Mouse (Mus musculus): ENCODE measurements around the gene Mettl27. TPM values are rescaled to one million over a fixed set of nuclear protein-coding genes. Genes with fewer than 3 reads are reported as not detected.

Gene Mettl27
- polyA plus RNA-seq, 1 experiment from 2014 or later = 26.3 TPM

DNA sequence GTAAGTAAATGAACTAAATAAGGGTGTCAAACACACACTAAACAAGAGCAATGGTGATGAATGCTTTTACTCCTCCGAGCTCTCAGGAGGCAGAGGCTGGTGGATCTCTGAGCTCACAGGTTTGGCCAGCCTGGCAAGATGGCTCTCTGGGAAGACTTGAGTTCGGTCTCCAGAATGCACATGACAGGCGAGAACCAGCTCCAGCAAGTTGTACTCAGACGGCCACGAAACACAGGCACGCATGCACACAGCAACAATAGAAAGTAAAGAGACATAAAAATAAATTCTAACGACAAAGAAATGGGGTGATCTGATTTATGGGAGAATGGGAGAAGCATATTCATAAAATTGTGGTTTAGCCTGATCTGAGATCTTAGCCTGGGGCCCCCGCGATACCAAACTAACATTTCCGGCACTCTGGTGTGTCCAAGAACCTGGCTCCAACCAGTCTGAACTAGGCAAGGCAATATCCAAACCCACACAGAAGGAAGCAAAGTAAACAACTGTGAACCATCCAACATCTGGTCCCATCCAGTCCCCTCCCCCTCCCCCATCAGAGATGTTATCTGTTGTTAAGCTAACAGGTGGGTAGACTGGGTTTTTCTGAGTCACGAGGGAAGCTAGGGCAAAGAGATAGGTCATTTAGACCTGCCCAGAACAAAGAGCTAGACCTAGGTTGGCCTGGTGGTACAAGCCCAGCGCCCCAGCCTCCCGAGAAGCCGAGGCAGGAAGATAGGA is 9.5 kb downstream of the Mettl27 start:
- Histone ChIP-seq H3K27ac (ENCODE audit: low read length) (0 out of 2 replicates have a peak overlapping the region, but pooled peaks have one; percentile 15), H3K4me3 (ENCODE audit: low read depth, low read length) (no peak overlapping the region), H3K27me3 (ENCODE audit: control insufficient read depth, insufficient read depth, low read length) (0 out of 2 replicates have a peak, but pooled peaks cover 5% of the 10 kb centered on the region), H3K36me3 (ENCODE audit: control insufficient read depth, insufficient read depth, low read length) (no peaks in the 10 kb centered on the region), H3K9ac (replicated peaks; ENCODE audit: low read depth, low read length) (no peak overlapping the region), H3K4me1 (ENCODE audit: control insufficient read depth, insufficient read depth, low read length) (no peaks in the 10 kb centered on the region; the same call in 1 of the 2 replicates), H3K9me3 (ENCODE audit: control insufficient read depth, low read depth, low read length) (no peaks in the 10 kb centered on the region), H3K4me2 (replicated peaks; ENCODE audit: low read depth, low read length) (no peak overlapping the region)
- no peak for ATAC-seq (ENCODE audit: insufficient number of reproducible peaks, insufficient read depth, low FRiP score, low read depth)
- WGBS = 64% methylated on average over 14 of the region's 14 CpGs

DNA sequence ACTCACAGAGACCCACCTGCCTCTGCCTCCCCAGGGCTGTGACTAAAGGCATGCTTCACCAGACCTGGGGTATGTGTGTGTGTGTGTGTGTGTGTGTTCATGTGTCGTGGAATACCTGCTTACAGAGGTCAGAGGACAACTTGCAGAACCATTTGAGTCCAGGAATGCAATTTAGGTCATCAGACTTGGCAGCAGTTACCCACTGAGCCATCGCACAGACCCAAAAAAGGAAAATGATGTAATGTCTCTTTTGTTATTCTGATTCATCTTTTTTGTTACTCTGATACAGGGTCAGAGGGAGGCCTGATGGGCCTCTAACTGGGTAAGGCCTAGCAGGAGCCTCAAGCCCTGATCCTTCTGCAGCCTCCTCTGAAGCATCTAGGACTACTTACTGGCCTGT is 10.6 kb downstream of the Mettl27 start:
- Histone ChIP-seq H3K4me1 (ENCODE audit: control insufficient read depth, insufficient read depth, low read length) (peaks cover 5% of the 10 kb centered on the region; the same call in 1 of the 2 replicates), H3K9me3 (ENCODE audit: control insufficient read depth, low read depth, low read length) (no peaks in the 10 kb centered on the region), H3K4me3 (ENCODE audit: low read depth, low read length) (no peak overlapping the region), H3K4me2 (replicated peaks; ENCODE audit: low read depth, low read length) (no peak overlapping the region), H3K27me3 (ENCODE audit: control insufficient read depth, insufficient read depth, low read length) (peaks cover 8% of the 10 kb centered on the region; the same call in 1 of the 2 replicates), H3K9ac (replicated peaks; ENCODE audit: low read depth, low read length) (no peak overlapping the region), H3K27ac (ENCODE audit: low read length) (no peak overlapping the region), H3K36me3 (ENCODE audit: control insufficient read depth, insufficient read depth, low read length) (no peaks in the 10 kb centered on the region)
- WGBS = 73% methylated on average over 2 of the region's 2 CpGs
- no peak for ATAC-seq (ENCODE audit: insufficient number of reproducible peaks, insufficient read depth, low FRiP score, low read depth)

DNA sequence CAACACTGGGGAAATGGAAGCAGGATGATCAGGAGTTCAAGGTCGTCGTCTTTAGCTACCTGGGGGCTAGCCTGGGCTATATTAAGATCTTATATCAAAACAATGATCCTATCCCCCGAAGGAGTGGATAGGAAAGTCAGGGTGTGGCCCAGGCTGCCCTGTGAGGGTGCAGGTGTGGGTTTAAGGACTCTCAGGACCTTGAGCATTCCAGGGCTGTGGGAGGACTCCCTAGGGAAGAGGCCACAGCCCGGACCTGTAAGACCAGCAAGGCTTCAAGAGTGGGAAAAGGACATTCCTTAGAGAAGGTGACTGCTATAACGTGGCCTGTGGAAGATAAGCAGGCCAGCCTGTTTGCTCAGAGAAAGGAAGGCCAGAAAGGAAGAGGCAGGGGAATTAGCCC is 12.0 kb downstream of the Mettl27 start:
- no peak for ATAC-seq (ENCODE audit: insufficient number of reproducible peaks, insufficient read depth, low FRiP score, low read depth)
- H3K27ac ChIP-seq (ENCODE audit: low read length) = no peak overlapping the region; the same call in 1 of the 2 replicates

DNA sequence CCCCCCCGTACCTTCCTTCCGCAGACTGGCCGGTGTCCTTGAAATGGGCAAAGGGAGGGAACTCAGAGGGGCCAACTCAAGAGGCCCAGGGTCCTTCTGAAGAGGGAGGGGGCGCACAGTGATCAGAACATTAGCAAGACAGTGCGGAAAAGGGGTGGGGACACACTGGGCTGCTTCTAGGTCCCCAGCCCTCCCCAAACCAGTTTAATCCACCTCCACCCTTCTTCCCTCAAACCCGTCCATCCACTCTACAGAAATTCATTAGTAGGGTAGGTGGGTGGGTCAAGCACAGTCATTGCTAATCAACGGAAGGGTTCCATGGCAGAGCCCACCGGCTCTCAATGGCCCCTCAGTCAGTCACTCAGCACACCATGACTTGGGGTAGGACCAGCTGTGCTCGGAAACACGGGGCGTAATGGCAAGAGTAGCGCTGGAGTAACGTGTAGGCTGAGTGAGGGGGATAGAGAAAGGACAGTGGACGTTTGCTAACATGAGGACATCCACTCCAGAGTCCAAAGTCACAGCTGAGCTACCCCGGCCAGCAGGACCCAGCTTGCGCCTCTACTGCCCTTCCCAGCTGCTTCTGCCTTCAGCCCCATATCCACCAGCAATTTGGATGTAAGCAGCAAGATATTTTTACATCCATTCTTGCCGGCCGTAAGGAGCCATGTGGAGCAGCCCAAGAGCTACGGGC is 13.2 kb downstream of the Mettl27 start:
- no peak for ATAC-seq (ENCODE audit: insufficient number of reproducible peaks, insufficient read depth, low FRiP score, low read depth)

More for the DNA sequence above, 12.0 kb downstream of the Mettl27 start:
- H3K9ac ChIP-seq (replicated peaks; ENCODE audit: low read depth, low read length) = no peak overlapping the region
- no peaks in the 10 kb centered on the region for H3K36me3 ChIP-seq (ENCODE audit: control insufficient read depth, insufficient read depth, low read length)
- H3K4me2 ChIP-seq (replicated peaks; ENCODE audit: low read depth, low read length) = peak overlapping the region; percentile 37
- WGBS = 63% methylated on average over 5 of the region's 5 CpGs
- H3K9me3 ChIP-seq (ENCODE audit: control insufficient read depth, low read depth, low read length) = no peaks in the 10 kb centered on the region
- peaks cover 8% of the 10 kb centered on the region; the same call in 1 of the 2 replicates for H3K27me3 ChIP-seq (ENCODE audit: control insufficient read depth, insufficient read depth, low read length)
- peaks cover 7% of the 10 kb centered on the region; the same call in 1 of the 2 replicates for H3K4me1 ChIP-seq (ENCODE audit: control insufficient read depth, insufficient read depth, low read length)
- H3K4me3 ChIP-seq (ENCODE audit: low read depth, low read length) = peak overlapping the region; percentile 44; the same call in 1 of the 2 replicates

DNA sequence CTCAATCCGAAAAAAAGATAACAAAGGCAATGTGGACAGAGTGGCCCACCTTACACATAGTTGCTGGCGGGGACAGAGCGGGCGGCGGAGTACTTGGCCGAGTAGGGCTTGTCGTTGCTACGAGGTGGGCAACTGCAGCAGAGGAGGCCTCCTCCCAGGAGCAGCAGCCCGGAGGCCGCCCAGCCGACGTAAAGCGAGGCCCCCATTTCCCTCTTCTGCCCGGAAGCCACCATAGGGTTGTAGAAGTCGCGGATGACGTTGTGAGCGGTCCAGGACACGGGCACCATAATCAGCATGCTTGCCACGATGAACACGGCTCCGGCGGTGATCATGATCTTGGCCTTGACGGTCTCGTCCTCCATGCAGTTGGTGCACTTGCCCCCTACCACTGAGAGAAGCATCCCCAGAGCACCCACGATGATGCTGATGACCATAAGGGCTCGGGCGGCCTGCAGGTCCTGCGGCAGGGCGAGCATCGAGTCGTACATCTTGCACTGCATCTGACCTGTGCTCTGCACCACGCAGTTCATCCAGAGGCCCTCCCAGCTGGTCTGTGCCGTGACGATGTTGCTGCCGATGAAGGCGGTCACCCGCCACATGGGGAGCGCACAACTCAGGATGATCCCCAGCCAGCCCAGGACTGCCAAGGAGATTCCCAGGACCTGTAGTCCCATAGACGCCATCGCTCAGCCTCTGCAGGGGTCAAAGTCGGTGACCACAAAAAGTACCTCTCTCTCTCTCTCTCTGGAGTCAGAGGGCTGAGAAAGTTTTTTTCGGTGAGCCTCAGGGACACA is 14.1 kb downstream of the Mettl27 start:
- H3K4me1 ChIP-seq (ENCODE audit: control insufficient read depth, insufficient read depth, low read length) = peaks cover 12% of the 10 kb centered on the region; the same call in 1 of the 2 replicates
- H3K4me3 ChIP-seq (ENCODE audit: low read depth, low read length) = peak overlapping the region; percentile 44
- H3K9me3 ChIP-seq (ENCODE audit: control insufficient read depth, low read depth, low read length) = no peaks in the 10 kb centered on the region
- 22% methylated on average over 43 of the region's 43 CpGs for WGBS
- H3K9ac ChIP-seq (replicated peaks; ENCODE audit: low read depth, low read length) = peak overlapping the region; percentile 64
- peak overlapping the region; percentile 37 for H3K4me2 ChIP-seq (replicated peaks; ENCODE audit: low read depth, low read length)
- H3K36me3 ChIP-seq (ENCODE audit: control insufficient read depth, insufficient read depth, low read length) = no peaks in the 10 kb centered on the region
- peaks cover 8% of the 10 kb centered on the region; the same call in 1 of the 2 replicates for H3K27me3 ChIP-seq (ENCODE audit: control insufficient read depth, insufficient read depth, low read length)
- ATAC-seq (ENCODE audit: insufficient number of reproducible peaks, insufficient read depth, low FRiP score, low read depth) = no peak
- peak overlapping the region; percentile 87 for H3K27ac ChIP-seq (ENCODE audit: low read length)

More for the DNA sequence above, 13.2 kb downstream of the Mettl27 start:
- Histone ChIP-seq H3K27me3 (ENCODE audit: control insufficient read depth, insufficient read depth, low read length) (peaks cover 8% of the 10 kb centered on the region; the same call in 1 of the 2 replicates), H3K4me2 (replicated peaks; ENCODE audit: low read depth, low read length) (peak overlapping the region; percentile 37), H3K4me1 (ENCODE audit: control insufficient read depth, insufficient read depth, low read length) (peaks cover 7% of the 10 kb centered on the region; the same call in 1 of the 2 replicates), H3K9ac (replicated peaks; ENCODE audit: low read depth, low read length) (peak overlapping the region; percentile 64), H3K4me3 (ENCODE audit: low read depth, low read length) (peak overlapping the region; percentile 44), H3K9me3 (ENCODE audit: control insufficient read depth, low read depth, low read length) (no peaks in the 10 kb centered on the region), H3K27ac (ENCODE audit: low read length) (peak overlapping the region; percentile 87), H3K36me3 (ENCODE audit: control insufficient read depth, insufficient read depth, low read length) (no peaks in the 10 kb centered on the region)
- 41% methylated on average over 18 of the region's 19 CpGs for WGBS

DNA sequence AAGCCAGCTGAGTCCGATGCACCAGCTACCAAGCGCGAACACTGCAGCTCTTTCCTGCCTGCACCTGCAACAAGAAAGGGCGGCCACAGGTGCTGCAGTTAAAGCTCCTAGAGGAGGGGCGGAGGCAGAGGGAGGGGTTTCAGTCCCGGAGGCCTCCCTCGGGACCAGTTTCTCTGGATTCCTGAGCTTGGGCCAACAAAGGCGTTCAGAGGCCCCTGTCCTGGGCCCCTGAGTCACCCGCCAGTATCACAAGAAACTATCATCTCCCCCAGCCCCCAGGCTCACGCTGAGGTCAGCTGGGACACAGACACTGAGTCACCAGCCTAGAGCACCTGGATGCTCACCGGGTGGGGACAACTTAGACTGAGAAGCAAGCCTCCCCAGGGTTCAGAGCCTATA is 14.7 kb downstream of the Mettl27 start, which contains the start of gene Cldn4:
Gene Cldn4 (minus strand): TSS at position 78 of the 399 bp plus-strand sequence.
- Histone ChIP-seq H3K4me3 (ENCODE audit: low read depth, low read length) (peak within 1 kb of the TSS; percentile 44), H3K27me3 (ENCODE audit: control insufficient read depth, insufficient read depth, low read length) (peaks cover 8% of the 10 kb centered on the region; the same call in 1 of the 2 replicates), H3K36me3 (ENCODE audit: control insufficient read depth, insufficient read depth, low read length) (no peaks in the 10 kb centered on the region), H3K9ac (replicated peaks; ENCODE audit: low read depth, low read length) (peak within 1 kb of the TSS; percentile 64), H3K9me3 (ENCODE audit: control insufficient read depth, low read depth, low read length) (no peaks in the 10 kb centered on the region), H3K4me1 (ENCODE audit: control insufficient read depth, insufficient read depth, low read length) (peaks cover 18% of the 10 kb centered on the region; the same call in 1 of the 2 replicates), H3K27ac (ENCODE audit: low read length) (peak within 1 kb of the TSS; percentile 87), H3K4me2 (replicated peaks; ENCODE audit: low read depth, low read length) (peak within 1 kb of the TSS; percentile 37)
- ATAC-seq (ENCODE audit: insufficient number of reproducible peaks, insufficient read depth, low FRiP score, low read depth) = peak; percentile 83
- 14% methylated on average over 11 of the region's 11 CpGs for WGBS

DNA sequence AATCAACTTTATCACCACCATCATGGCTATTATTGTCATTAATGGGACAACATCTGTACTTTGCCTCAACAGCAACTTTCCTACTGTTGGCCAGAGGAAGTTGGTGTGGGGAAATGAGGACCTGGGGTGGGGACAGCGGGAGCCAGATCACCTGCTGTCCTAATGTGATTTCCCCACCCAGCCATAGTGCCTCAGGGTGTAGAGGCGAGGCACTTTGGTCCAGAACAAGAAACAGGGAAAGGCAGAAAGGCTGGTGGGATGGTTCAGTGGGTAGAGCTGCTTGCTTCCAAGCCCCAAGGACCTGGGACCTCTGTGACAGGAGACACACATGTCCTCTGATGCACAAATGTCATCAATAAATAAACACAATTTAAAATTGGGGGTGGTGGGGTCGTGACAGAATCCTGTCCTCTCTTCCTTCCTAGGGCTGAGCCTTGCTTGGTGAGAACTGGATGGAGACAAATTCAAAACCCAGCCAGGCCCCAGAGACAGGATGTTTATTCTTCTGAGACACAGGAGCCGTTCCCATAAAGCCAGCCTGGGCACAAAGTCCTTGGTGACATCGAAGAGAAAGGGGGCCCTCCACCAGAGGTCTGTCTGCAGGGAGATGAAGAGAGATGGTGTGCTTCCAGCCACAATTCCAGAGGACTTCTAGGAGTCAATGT is 15.4 kb downstream of the Mettl27 start:
- Histone ChIP-seq H3K9me3 (ENCODE audit: control insufficient read depth, low read depth, low read length) (no peaks in the 10 kb centered on the region), H3K4me2 (replicated peaks; ENCODE audit: low read depth, low read length) (no peak overlapping the region; the same call in 1 of the 2 replicates), H3K27ac (ENCODE audit: low read length) (peak overlapping the region; percentile 87), H3K4me3 (ENCODE audit: low read depth, low read length) (no peak overlapping the region), H3K9ac (replicated peaks; ENCODE audit: low read depth, low read length) (no peak overlapping the region), H3K27me3 (ENCODE audit: control insufficient read depth, insufficient read depth, low read length) (peaks cover 8% of the 10 kb centered on the region; the same call in 1 of the 2 replicates), H3K36me3 (ENCODE audit: control insufficient read depth, insufficient read depth, low read length) (no peaks in the 10 kb centered on the region), H3K4me1 (ENCODE audit: control insufficient read depth, insufficient read depth, low read length) (peaks cover 19% of the 10 kb centered on the region; the same call in 1 of the 2 replicates)
- no peak for ATAC-seq (ENCODE audit: insufficient number of reproducible peaks, insufficient read depth, low FRiP score, low read depth)
- WGBS = 32% methylated on average over 5 of the region's 5 CpGs
